Mouse (Mus musculus): Measurements from ENCODE around the gene Anapc7.
A peak's percentile ranks its signal among the peaks of the same experiment; 100 is the strongest.

Gene Anapc7

GRCm38 (mm10) chr5:122400628-122401302 lies 20.7 kb upstream of the Anapc7 start:
- Histone ChIP-seq H3K4me3 (replicated peaks; ENCODE audit: low read length) (peak overlapping the region; percentile 1; the same call in 1 of the 2 replicates), H3K27me3 (ENCODE audit: insufficient read depth, low read length) (no peaks in the 10 kb centered on the region), H3K4me1 (replicated peaks; ENCODE audit: low read depth, low read length) (peaks cover 40% of the 10 kb centered on the region), H3K9me3 (ENCODE audit: low read length) (no peaks in the 10 kb centered on the region), H3K36me3 (ENCODE audit: insufficient read depth, low read length) (peaks cover 90% of the 10 kb centered on the region)
- TF ChIP-seq CTCF (conservative IDR thresholded peaks at IDR 0.05; ENCODE audit: low read length) (no peak), NANOG (IDR thresholded peaks at IDR 0.05; ENCODE audit: borderline replicate concordance, low read length) (no peak), POU5F1 (IDR thresholded peaks at IDR 0.05; ENCODE audit: borderline replicate concordance, low read length) (no peak)

- Histone ChIP-seq H3K9me3 (ENCODE audit: low read length) (no peaks in the 10 kb centered on the region), H3K36me3 (ENCODE audit: insufficient read depth, low read length) (peaks cover 95% of the 10 kb centered on the region), H3K4me3 (replicated peaks; ENCODE audit: low read length) (no peak overlapping the region), H3K4me1 (replicated peaks; ENCODE audit: low read depth, low read length) (peaks cover 36% of the 10 kb centered on the region), H3K27me3 (ENCODE audit: insufficient read depth, low read length) (no peaks in the 10 kb centered on the region)
- TF ChIP-seq CTCF (conservative IDR thresholded peaks at IDR 0.05; ENCODE audit: low read length) (peak; percentile 99), POU5F1 (IDR thresholded peaks at IDR 0.05; ENCODE audit: borderline replicate concordance, low read length) (no peak), NANOG (IDR thresholded peaks at IDR 0.05; ENCODE audit: borderline replicate concordance, low read length) (no peak)
Measured at GRCm38 (mm10) chr5:122401303-122401640, 20.2 kb upstream of the Anapc7 start.

- H3K9me3 ChIP-seq (ENCODE audit: low read length) = no peaks in the 10 kb centered on the region
- TF ChIP-seq CTCF (conservative IDR thresholded peaks at IDR 0.05; ENCODE audit: low read length) (no peak), POU5F1 (IDR thresholded peaks at IDR 0.05; ENCODE audit: borderline replicate concordance, low read length) (no peak), NANOG (IDR thresholded peaks at IDR 0.05; ENCODE audit: borderline replicate concordance, low read length) (no peak)
- no peaks in the 10 kb centered on the region for H3K27me3 ChIP-seq (ENCODE audit: insufficient read depth, low read length)
- H3K4me3 ChIP-seq (replicated peaks; ENCODE audit: low read length) = no peak overlapping the region
- peaks cover 27% of the 10 kb centered on the region for H3K4me1 ChIP-seq (replicated peaks; ENCODE audit: low read depth, low read length)
- H3K36me3 ChIP-seq (ENCODE audit: insufficient read depth, low read length) = peaks cover 97% of the 10 kb centered on the region
Measured at GRCm38 (mm10) chr5:122402160-122402559, 19.3 kb upstream of the Anapc7 start.

GRCm38 (mm10) chr5:122402772-122403171 lies 18.7 kb upstream of the Anapc7 start:
- TF ChIP-seq NANOG (IDR thresholded peaks at IDR 0.05; ENCODE audit: borderline replicate concordance, low read length) (no peak), POU5F1 (IDR thresholded peaks at IDR 0.05; ENCODE audit: borderline replicate concordance, low read length) (no peak), CTCF (conservative IDR thresholded peaks at IDR 0.05; ENCODE audit: low read length) (no peak)
- Histone ChIP-seq H3K9me3 (ENCODE audit: low read length) (no peaks in the 10 kb centered on the region), H3K36me3 (ENCODE audit: insufficient read depth, low read length) (peaks cover 97% of the 10 kb centered on the region), H3K4me1 (replicated peaks; ENCODE audit: low read depth, low read length) (peaks cover 22% of the 10 kb centered on the region), H3K4me3 (replicated peaks; ENCODE audit: low read length) (no peak overlapping the region), H3K27me3 (ENCODE audit: insufficient read depth, low read length) (no peaks in the 10 kb centered on the region)

- Histone ChIP-seq H3K4me3 (replicated peaks; ENCODE audit: low read length) (no peak overlapping the region), H3K36me3 (ENCODE audit: insufficient read depth, low read length) (peaks cover 91% of the 10 kb centered on the region), H3K27me3 (ENCODE audit: insufficient read depth, low read length) (no peaks in the 10 kb centered on the region), H3K9me3 (ENCODE audit: low read length) (no peaks in the 10 kb centered on the region), H3K4me1 (replicated peaks; ENCODE audit: low read depth, low read length) (peaks cover 18% of the 10 kb centered on the region)
- TF ChIP-seq CTCF (conservative IDR thresholded peaks at IDR 0.05; ENCODE audit: low read length) = no peak
- TF ChIP-seq POU5F1 (IDR thresholded peaks at IDR 0.05; ENCODE audit: borderline replicate concordance, low read length) = no peak
- no peak for TF ChIP-seq NANOG (IDR thresholded peaks at IDR 0.05; ENCODE audit: borderline replicate concordance, low read length)
Measured at GRCm38 (mm10) chr5:122403362-122403761, 18.1 kb upstream of the Anapc7 start.

GRCm38 (mm10) chr5:122405537-122405936 lies 16.0 kb upstream of the Anapc7 start:
- no peaks in the 10 kb centered on the region for H3K9me3 ChIP-seq (ENCODE audit: low read length)
- no peak for TF ChIP-seq CTCF (conservative IDR thresholded peaks at IDR 0.05; ENCODE audit: low read length)
- no peak for TF ChIP-seq NANOG (IDR thresholded peaks at IDR 0.05; ENCODE audit: borderline replicate concordance, low read length)
- TF ChIP-seq POU5F1 (IDR thresholded peaks at IDR 0.05; ENCODE audit: borderline replicate concordance, low read length) = no peak
- H3K4me1 ChIP-seq (replicated peaks; ENCODE audit: low read depth, low read length) = peaks cover 21% of the 10 kb centered on the region
- no peaks in the 10 kb centered on the region for H3K27me3 ChIP-seq (ENCODE audit: insufficient read depth, low read length)
- peaks cover 69% of the 10 kb centered on the region for H3K36me3 ChIP-seq (ENCODE audit: insufficient read depth, low read length)
- no peak overlapping the region for H3K4me3 ChIP-seq (replicated peaks; ENCODE audit: low read length)

GRCm38 (mm10) chr5:122409692-122410645 lies 11.5 kb upstream of the Anapc7 start:
- peaks cover 28% of the 10 kb centered on the region for H3K36me3 ChIP-seq (ENCODE audit: insufficient read depth, low read length)
- TF ChIP-seq NANOG (IDR thresholded peaks at IDR 0.05; ENCODE audit: borderline replicate concordance, low read length) (no peak), CTCF (conservative IDR thresholded peaks at IDR 0.05; ENCODE audit: low read length) (peak; percentile 77)
- H3K4me3 ChIP-seq (replicated peaks; ENCODE audit: low read length) = peak overlapping the region; percentile 57
- peaks cover 17% of the 10 kb centered on the region for H3K4me1 ChIP-seq (replicated peaks; ENCODE audit: low read depth, low read length)
- H3K9me3 ChIP-seq (ENCODE audit: low read length) = no peaks in the 10 kb centered on the region
- no peaks in the 10 kb centered on the region for H3K27me3 ChIP-seq (ENCODE audit: insufficient read depth, low read length)

- no peak for TF ChIP-seq NANOG (IDR thresholded peaks at IDR 0.05; ENCODE audit: borderline replicate concordance, low read length)
- no peak for TF ChIP-seq POU5F1 (IDR thresholded peaks at IDR 0.05; ENCODE audit: borderline replicate concordance, low read length)
- TF ChIP-seq CTCF (conservative IDR thresholded peaks at IDR 0.05; ENCODE audit: low read length) = no peak
- Histone ChIP-seq H3K4me3 (replicated peaks; ENCODE audit: low read length) (no peak overlapping the region), H3K27me3 (ENCODE audit: insufficient read depth, low read length) (no peaks in the 10 kb centered on the region), H3K9me3 (ENCODE audit: low read length) (no peaks in the 10 kb centered on the region), H3K4me1 (replicated peaks; ENCODE audit: low read depth, low read length) (peaks cover 17% of the 10 kb centered on the region), H3K36me3 (ENCODE audit: insufficient read depth, low read length) (peaks cover 8% of the 10 kb centered on the region)
Measured at GRCm38 (mm10) chr5:122411892-122412291, 9.6 kb upstream of the Anapc7 start.
